Mouse (Mus musculus) cerebellum, adult 11-12 months (tissue): ENCODE measurements around the gene Gkn2.

ENCODE experiments used
- DNase-seq: peaks from one replicate; pipeline ENCODE4 v3.0.0; 2022

Gene Gkn2

DNA sequence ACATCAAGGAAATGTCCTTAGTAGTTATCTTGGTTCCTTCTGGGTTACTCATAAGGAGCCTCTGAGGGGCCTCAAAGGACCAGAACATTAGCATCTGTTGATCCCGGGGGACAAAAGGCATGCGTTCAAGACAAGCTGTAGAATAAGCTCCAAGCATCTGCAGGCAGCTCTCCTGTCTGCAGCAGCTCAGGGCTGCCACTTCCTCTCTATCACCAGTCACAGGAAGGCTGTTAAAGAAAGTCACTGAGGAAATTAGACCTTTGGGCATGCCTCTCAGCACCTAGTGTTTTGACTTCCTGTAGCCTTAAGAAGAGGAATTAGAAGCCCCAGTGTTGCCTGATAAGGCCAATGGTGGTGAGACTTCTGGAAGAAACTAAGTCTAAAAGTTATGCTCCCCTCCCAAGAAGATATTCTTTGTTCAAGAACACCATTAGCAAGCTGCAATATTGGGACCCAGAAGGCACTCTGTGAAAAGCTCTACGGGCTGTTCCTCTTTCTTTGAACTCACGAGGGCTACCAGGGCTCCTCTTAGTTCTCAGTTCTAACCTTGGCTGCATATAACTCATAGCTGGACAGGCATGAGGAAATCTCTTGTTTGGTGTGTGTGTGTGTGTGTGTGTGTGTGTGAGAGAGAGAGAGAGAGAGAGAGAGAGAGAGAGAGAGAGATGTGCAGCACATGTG lies 26.9 kb downstream of the Gkn2 start:
- no peak for DNase-seq

DNA sequence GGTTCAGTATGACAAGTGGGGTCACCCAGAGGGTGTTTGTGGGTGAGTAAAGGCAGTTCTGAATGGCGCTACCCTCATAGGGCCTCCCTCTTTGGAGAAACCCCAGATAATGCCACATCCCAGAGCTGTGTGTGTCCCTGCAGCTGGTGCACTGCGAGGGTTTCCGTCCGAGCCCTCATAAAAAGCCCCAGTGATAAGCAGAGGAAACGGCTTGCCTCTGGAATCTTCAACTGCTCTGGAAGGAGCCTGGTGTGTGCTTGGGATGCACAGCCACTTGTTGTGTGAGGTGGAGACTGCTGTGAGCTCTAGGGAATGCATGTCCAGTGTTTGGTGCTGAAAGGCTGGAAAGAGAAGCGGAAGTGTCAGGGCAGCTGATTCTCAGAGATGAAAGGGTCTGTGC lies 28.3 kb downstream of the Gkn2 start:
- no peak for DNase-seq

DNA sequence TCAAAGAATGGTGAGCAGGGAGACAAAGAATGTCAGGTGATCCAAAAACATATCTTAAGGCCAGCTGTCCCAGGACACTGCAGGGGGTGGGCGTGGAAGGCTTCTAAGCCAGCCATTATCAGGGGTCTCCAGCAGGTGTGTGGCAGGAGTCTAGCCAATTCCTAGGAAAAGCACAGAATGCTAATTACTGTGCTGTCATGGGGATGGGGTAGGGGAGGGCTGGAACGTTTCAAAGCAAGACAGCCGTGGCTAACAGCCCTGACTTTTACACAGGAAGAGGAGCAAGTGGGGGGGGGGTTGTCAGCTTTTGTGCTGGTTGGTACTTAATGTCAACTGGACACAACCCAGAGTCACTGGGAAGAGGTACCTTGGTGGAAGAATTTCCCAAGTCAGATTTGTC lies 38.9 kb downstream of the Gkn2 start:
- no peak for DNase-seq

DNA sequence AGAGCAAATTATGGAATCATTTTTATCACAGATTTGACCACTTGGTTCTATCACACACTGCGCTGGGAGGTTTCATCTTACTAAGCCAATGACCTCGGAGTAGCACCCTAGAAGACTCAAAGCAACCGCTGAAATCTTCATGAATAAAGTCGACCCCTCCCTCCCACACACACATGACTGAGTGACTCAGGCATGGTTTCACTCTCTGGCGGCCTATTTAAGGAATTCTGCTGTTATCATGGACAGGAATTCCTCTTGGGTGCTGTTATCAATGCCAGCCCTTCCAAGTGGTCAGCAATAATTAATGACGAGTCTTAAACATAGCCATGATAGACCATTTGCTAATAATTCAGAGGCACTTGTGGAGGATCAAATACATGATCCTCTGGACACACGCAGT lies 49.1 kb downstream of the Gkn2 start:
- DNase-seq: no peak

DNA sequence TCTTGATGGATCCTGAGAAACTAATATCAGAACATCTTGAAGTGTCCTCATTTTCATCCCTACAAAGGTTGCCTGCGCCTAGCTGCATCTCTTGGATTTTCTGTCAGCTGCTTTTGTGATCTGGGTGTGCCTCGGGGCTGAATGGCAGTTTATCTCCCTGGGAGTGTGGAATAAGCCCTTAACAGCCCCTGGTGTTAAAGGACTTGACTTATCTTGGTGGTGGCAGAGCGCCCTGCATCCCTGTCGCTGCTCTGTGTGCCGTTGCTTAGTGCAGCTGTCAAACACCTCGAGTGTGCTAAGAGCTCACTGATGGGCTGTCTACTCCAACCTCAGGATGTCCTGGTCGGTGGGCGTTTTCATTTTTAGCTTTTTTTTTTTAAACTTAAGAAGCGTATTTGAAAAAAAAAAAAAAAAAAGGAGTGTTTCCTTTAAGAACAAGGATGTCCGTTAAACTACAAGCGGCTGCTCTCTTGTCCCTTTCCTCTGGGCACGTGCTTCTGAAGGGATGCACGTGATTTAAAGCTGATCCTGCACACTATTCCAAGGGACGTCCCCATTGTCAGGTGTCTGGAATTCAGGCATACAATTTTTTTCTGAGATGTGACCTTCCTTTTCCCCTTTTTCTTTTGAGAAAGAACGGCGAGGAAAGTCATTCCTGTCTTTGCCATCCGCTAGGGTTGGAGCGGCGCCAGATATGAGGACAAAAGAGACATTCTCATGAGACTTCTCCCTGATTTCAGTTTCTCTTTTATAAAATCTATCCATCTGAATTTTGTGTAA lies 51.1 kb downstream of the Gkn2 start:
- no peak for DNase-seq

DNA sequence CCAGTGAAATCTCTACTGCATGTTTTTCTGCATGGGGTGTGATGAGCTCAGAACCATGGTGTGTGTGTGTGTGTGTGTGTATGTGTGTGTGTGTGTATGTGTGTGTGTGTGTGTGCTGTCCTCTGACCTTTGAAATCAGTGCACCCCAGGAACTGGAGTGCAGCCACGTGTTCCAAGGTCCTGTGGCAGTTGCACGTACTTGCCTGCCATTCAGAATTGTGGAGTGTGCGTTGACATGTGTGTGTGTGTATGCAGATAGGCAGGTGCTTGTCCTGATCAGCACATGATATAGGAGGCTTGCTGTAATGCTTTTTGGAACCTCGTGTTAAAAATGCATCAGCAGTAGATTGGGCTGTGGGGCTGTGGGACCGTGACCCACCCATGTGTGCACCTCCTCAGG lies 53.8 kb downstream of the Gkn2 start:
- no peak for DNase-seq

DNA sequence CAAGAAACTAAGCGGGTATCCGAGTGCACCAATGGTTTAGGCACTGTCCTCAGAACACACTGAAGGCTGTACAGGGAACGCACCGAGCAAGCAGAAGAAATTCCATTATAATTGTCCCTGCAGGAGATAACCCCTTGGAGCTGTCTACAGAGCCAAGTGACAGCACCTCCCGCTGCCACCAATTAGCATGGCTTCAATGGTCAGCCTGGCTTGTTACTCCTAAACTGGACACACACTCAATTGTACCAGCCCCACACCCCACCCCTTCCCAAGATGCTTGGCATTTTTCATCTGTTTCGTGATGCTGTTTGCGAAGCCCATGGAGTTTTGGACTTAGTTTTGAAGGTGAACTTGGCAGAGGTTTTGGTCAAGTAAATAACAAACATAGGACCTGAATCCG lies 54.5 kb downstream of the Gkn2 start:
- DNase-seq: no peak

DNA sequence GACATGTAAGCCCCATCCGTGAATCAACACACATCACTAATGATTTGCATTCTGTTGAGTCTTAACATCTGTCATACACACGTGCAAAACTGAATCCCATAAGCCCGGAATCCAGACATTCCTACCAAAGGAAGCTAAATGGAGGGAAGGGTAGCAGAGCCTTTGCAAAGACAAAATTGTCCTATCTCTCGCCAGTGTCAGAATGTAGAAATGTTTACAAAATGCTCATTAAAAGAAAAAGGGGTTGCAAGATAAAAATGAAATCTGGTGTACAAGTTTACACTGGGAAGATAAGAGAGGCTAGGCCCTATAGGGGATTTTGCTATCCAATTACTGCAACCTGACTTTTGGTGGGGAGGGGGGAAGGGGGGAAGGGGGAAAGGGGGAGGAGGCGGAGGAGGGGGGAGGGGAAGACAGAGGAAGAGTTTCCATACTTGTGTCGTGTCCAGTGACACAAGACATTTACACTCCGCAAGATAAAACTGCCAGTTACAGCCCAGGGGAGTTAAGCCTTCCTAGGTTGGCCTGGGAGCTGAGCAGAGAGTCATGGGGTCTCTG lies 55.4 kb downstream of the Gkn2 start, which contains the start of gene Bmp10:
TSS of gene Bmp10 (plus strand) at position 508 of the 558 bp plus-strand sequence.
- DNase-seq: no peak
